ENCODE assay signal across 17 mouse cellular contexts in genomic region chr14:28170711-28171110, GRCm38 (mm10).
"Had no signal": no experiment of that assay in that cellular context is flagged by ENCODE, and none has a peak within 500 bp of the region (broad histone marks: within the 10 kb centered on the region; RNA-seq: fewer than 3 reads in every experiment).

No protein-coding gene starts in this region.

- H3K4me1 ChIP-seq: liver, embryonic 13.5 days; liver, embryonic 15.5 days; megakaryocyte, embryonic 14.5 days; neural tube, embryonic 12.5 days had no signal

- H3K36me3 ChIP-seq: liver, embryonic 13.5 days; liver, embryonic 15.5 days; midbrain, embryonic 13.5 days; midbrain, embryonic 15.5 days; neural tube, embryonic 12.5 days; stomach, embryonic 15.5 days had no signal

- H3K9me3 ChIP-seq: liver, embryonic 13.5 days; liver, embryonic 15.5 days; midbrain, embryonic 13.5 days; midbrain, embryonic 15.5 days; neural tube, embryonic 12.5 days; stomach, embryonic 15.5 days had no signal

- ATAC-seq: liver, postnatal 0 days; midbrain, embryonic 13.5 days; midbrain, embryonic 15.5 days had no signal

- H3K4me3 ChIP-seq: liver, embryonic 13.5 days; liver, embryonic 15.5 days; megakaryocyte, embryonic 14.5 days; midbrain, embryonic 13.5 days; midbrain, embryonic 15.5 days; neural tube, embryonic 12.5 days; stomach, embryonic 15.5 days had no signal

- H3K4me2 ChIP-seq: liver, embryonic 13.5 days; liver, embryonic 15.5 days; midbrain, embryonic 11.5 days; midbrain, embryonic 13.5 days; midbrain, embryonic 15.5 days; neural tube, embryonic 12.5 days; stomach, embryonic 15.5 days had no signal

- H3K9ac ChIP-seq: liver, embryonic 13.5 days; liver, embryonic 15.5 days; liver, postnatal 0 days; midbrain, embryonic 13.5 days; midbrain, embryonic 15.5 days; neural tube, embryonic 12.5 days; stomach, embryonic 15.5 days had no signal

- H3K27me3 ChIP-seq: liver, embryonic 13.5 days; liver, embryonic 15.5 days; megakaryocyte, embryonic 14.5 days; neural tube, embryonic 12.5 days; stomach, embryonic 15.5 days had no signal

- DNase-seq: liver, embryonic 13.5 days; liver, postnatal 0 days; lung, adult 2 months; lung, postnatal 14 days; right cerebral cortex, postnatal 14 days; thymus, adult 2 months; thymus, postnatal 25 days; thymus, postnatal 4 days had no signal

- H3K27ac ChIP-seq: liver, embryonic 13.5 days; liver, embryonic 15.5 days; macrophage; midbrain, embryonic 13.5 days; midbrain, embryonic 15.5 days; neural tube, embryonic 12.5 days; stomach, embryonic 15.5 days; stomach, postnatal 0 days had no signal
